Mouse (Mus musculus): ENCODE data around the gene Ptprc.

DNA sequence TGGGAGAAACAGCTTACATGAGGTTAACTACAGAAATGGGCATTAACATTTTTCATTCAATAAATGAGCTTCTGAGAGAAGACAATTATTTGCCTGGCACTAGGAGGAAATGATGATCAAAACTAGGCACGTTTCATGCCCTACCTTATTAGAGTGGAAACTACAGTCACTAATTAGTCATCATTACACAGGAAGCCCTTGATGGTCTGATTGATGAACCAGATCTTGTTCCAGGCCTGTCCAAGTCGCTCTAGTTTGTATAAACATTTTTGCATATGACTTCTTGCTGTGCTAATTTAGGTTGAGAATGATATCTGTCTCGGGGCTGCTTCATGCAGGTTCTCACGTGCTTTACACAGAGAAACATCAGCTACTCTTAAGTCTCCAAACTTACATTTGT lies 10.4 kb upstream of the Ptprc start:
- TF ChIP-seq POLR2A (IDR thresholded peaks at IDR 0.05; ENCODE audit: insufficient read depth, low read depth, low read length) (no peak), EP300 (IDR thresholded peaks at IDR 0.05; ENCODE audit: insufficient read depth, low read depth, low read length) (no peak)

Measured in heart, adult 2 months (tissue).